Mouse (Mus musculus) left cerebral cortex, adult 8-10 months (tissue): Measurements from ENCODE around the gene Pigr. TPM values are rescaled to one million over a fixed set of nuclear protein-coding genes. Genes with fewer than 3 reads are reported as not detected.

Source experiments
- DNase-seq, 2 experiments: peaks; one replicate each; pipeline ENCODE4 v3.0.0; 2022; ENCODE audit warnings: low spot score in 2 of 2
- total RNA-seq, 4 experiments: library from RNA; stranded (reverse); gene quantifications; 2 replicates each; pipeline ENCODE4 v1.2.4; 2022

The Pigr gene
- total RNA-seq, 4 experiments from 2014 or later, result 0.09 TPM; not detected in 3

DNA sequence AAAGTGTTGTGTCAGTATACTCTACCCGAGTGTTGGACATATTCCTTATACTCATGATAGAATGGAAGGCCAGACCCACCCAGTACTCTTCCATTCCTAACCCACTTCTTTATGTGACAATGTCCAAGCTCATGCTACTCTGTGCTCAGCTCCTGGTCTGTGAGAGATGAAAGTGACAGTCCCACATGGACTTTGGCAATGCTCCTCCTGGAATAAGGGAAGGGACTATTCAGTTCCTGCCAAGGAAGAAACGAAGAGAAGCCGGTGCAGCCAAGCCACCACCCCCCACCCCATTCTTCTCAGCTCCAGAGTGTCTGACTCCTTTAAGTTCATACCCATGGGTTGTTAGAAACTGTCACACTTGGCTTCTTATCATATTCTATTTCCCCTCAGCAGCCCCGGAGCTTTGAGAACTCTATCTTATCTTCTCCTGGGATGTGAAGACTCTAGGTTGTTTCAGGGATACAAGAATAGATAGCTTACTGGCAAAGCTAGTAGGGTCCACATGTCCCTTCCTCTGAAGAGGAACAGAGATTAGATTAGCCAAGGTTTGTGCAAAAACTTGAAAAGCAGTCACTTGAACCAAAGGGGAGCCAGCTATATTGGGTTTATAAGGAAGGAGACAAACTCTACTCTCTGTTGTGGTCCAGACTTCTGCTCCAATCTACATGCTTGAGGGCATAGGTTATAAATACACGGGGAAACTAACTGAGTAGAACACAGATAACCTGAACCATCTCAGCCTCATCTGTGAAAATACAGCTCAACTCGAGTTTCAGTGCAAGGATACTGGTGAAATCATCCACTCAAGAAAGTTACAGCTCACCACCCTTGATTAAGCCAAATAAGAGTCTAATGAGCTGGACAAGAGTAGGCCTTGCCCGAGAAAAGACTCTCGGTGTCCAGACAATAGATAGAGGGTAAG is 3.7 kb downstream of the Pigr start:
- no peak for DNase-seq

DNA sequence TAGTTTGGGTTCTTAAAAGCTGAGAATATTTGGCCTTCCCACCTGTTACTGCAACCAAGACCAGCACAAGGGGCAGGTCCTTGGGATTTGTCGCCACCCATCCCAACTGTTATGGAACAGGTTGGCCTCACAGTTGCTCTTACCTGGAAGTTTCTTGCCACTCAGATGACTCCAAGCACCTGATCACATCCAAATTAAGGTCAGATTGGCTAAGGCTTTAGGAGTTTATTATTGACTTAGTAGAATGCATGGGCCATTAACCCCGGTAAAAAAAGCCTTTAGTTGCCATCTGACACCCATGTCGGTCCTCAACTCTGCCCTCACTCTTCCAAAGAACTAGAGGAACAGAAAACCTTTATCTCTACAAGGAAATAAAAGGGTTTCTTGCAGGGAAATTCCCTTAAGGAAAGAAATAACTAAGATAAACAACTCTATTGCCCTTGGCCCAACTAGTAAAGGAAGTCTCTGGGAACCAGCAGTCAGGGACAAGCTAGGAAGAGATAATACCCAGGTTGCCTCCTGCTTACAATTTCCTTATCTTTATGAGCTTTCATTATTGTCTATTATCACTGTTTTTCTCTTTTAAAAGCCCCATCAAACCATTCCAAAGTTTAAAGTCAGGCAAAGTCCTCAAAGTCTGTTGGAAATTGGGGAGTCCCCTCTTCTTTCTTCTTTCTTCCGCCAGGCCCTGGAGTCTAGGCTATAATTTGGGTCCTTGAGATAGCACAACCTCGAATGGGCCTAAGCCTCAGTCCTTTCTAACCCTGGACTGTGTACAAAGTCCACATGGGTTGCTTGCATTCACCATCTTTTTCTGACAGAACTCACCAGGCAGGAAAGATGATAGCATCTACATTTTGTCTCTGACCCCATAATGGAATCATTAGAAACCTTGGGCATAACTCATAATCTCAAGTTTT is 6.0 kb downstream of the Pigr start:
- no peak for DNase-seq

DNA sequence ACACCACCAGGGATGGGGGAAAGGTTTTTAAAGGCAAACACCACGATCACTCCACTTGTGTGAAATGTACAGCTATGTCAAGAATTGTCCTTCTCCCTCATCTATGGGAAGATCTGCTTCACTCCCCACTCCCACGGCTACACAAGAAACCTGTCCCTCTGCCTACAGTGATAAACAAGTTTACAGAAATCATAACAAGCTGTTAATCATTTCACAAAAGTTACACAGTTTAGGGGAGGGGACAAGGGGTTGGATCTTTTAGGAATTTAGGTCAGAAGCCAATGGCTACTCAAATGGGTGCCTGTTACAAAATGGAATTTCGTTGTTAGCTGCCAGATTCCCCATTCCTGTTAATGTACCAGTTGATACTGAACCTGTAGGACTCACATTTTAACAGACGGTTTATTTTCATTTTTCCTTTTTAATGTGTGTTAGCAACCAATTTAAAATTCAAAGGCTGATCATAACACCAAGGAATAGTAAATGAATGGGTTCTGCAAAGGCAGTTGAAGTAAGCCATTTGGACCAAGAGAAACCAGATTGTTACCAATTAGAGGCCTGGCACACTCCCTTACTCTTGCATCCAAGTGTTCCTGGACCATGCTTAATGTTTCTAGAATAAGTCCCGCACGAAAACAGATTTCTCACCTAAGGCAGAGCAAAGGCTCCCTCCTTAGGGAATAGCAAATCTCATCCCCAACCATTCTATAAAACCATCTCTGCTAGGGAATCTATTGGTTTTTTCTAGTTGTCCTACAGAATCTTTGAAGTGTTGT is 8.9 kb downstream of the Pigr start:
- DNase-seq, result no peak

DNA sequence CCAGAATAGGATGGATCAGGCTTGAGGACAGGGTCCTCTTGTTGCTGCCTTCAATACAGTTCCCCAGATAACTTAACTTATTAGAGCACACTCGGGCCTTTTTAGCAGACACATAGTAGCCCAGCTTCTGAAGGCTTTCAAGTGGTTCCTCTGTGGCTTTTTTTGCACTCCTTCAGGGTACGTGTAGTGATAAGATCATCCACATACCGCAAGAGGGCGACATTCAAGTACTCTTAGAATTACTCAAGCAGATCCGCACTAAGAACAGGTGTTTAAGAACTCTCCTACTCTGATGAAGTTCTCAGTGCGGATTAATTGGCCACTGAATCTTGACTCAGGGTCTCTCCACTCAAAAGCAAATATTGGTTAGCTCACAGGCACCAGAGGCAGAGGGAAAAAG is 11.8 kb downstream of the Pigr start:
- DNase-seq, result no peak

DNA sequence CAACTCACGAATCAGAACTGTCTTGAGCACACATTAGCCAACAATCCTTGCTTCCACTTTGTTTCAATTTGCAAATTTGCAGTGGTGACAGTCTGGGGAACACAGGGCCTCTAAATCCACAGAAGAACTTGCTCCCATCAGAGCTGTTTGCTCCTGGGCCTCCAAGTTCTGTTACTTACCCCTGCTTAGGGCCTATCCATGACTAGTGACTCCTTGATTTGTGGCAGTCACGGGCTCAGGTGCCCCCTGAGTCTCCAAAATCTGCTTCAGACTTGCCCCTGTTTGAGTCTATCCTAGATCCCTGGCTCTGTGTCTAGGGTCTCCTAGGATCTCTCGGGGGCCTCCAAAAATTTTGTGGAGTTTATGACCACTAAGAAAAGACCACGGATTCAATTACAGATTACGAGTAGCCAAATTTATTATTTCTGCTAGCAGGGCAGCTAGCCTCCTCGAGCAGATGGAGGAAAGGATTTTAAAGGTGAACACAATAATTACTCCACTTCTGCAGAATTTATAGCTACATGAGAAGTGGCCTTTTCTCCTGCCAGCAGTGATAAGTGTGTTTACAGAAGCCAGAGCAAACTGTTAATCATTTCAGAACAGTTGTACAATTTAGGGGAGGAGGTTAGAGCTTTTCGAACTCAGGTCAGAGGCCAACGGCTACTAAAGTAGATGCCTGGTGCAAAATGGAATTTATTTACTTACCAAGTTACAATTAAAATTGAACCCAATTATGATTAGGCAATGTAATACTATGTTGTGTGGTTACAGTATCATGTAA is 14.3 kb downstream of the Pigr start:
- DNase-seq, result no peak

DNA sequence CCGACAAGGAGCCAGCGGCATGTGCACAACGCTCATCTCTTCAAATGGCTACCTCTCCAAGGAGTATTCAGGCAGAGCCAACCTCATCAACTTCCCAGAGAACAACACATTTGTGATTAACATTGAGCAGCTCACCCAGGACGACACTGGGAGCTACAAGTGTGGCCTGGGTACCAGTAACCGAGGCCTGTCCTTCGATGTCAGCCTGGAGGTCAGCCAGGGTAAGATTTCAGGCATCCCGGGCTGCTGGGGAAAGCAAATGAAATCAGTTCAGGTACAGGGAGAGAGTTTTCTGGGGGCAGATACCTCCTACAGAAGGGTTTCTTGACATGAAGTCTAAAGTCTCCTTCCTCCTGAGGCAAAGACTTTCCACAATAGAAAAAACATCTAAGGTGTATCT is 15.1 kb downstream of the Pigr start:
- DNase-seq, result no peak

DNA sequence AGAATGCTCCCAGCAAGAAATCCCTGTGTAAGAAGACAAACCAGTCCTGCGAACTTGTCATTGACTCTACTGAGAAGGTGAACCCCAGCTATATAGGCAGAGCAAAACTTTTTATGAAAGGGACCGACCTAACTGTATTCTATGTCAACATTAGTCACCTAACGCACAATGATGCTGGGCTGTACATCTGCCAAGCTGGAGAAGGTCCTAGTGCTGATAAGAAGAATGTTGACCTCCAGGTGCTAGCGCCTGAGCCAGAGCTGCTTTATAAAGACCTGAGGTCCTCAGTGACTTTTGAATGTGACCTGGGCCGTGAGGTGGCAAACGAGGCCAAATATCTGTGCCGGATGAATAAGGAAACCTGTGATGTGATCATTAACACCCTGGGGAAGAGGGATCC is 18.0 kb downstream of the Pigr start:
- no peak for DNase-seq

DNA sequence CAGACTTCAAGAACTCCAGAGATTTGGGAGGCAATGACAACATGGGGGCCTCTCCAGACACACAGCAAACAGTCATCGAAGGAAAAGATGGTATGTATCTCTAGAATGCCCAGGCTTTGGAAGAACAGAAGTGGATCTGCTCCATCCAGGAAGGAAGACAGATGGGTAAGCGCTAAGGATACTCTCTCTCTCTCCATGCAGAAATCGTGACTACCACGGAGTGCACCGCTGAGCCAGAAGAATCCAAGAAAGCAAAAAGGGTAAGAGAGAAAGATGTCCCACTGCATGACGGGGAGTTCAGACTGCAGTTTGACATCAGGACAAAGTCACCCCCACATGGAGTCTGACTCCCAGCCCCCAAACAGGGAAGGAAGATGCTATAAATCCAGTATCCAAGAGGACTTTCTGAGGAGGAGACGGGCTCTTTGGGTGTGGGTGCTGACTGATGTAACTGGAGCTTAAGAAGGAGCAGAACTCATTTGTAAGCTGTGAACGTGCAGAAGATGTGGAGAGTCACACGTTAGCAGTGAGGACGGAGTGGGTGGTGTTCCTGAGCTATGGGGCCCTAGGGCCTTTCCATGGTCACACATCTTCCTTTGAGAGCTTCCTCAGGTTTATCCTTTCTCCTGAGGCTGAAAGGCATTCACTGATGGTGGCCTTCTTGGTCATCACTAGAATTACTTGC is 23.2 kb downstream of the Pigr start:
- DNase-seq, result peak in 1 of 2 experiments; percentile 18

DNA sequence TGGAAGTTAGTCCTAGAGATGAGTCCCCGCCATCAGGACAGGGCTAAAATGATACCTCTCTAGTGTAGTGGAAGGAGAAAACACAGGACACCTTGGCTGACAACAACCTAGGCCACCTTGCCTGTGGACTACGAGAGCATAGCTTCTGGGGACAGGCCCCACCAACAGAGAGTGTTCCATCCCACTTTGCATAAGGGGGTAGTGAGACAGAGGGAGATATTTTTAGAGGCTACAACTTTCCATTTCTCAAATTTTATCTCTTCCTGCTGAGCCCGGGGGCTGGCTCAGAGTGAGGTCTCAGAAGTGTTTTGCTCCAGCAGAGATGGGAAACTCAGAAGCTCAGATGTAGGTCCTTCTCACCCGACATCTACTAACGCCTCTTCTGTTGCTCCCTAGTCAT is 23.9 kb downstream of the Pigr start:
- no peak for DNase-seq

DNA sequence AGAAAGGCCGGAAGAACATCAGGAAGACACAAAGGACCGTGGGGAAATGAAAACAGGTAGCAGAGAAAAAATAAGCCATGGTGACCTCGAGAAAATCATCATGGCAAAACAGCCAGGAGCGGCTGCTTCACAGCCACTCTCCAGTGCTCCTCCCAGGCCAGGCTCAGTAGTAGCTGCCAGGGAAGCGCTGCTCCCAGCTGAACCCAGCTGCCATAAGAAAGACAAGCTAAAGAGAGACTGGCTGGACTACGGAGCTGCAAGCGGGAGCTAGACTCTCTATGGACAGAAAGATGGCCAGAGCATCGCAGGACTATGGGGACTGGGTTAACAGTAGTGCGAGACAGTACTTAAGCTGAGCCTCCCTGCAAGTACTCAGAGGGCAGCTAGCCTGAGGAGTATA is 28.3 kb downstream of the Pigr start:
- no peak for DNase-seq

DNA sequence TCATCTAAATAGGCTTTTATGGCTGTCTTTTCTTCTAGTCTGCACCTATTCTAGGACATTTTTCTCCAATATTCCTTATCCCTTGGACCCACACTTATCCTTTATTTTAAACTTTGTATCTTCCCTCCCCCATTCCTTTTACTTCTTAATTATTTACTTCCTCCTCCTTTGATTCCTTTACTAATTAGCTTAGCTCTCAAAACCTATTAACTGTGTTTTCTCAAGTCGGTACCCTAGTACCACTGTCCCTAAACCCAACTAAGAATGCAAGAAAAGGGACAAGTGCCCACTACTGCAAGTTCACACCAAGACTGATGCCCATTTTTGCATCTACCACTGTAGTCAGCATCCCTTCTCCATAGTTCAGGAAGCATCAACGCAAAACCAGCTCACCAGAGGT is 29.2 kb downstream of the Pigr start:
- DNase-seq, result no peak

DNA sequence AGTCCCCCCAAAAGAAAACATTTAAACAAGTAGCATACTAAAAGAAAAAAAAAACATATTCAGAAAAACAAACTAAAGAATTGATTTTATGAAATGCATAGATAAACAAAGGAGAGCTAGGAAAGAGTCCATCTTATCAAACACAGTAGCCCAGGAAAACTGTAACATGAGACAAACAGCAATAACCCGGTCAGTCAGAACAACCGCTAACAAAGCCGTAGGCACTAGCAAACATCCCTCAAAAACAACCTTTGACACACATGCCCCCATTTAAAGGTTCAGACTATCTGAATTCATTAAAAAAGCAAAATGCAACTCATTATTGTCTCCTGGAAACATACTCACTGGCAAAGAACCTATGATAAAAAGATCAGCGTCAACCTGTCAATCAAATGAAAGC is 31.0 kb downstream of the Pigr start:
- DNase-seq, result no peak

DNA sequence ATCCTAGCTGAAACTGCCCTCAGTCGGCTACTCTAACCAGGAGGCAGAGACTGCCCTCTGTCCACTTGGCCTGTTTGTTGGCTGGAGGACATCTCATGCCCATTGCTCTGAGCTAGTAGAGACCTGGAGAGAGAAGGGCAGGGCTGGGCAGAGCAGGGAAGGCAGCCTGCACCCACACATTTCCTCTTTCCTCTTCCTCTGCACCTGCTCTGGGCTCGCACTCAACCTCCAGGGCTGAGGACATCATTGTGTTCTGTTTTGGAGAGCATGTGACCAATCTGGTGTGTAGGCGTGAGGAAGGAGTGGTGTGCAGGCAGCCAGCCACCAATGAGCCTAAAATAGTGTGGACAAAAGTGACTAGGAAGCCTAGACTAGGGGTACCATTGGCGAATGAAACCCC is 37.8 kb downstream of the Pigr start:
- no peak for DNase-seq

DNA sequence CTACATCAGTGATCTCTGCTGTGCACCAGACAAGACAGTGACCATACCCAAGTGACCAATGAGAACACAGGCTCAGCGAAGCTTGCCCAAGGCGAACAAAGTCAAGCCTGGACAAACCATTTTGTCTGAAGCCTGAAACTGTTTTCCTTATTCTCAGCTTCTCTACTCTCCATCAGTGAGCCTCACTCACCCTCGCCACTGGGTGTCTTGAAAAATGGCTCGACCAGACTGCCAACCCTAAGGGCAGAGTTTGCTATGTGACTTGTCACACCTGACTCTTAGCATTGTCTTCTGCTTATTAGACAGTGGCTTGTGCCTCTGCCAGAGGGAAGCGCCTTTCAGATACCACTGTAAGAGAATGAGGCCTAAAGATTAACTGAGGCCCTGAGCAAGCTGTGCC is 38.3 kb downstream of the Pigr start:
- no peak for DNase-seq

DNA sequence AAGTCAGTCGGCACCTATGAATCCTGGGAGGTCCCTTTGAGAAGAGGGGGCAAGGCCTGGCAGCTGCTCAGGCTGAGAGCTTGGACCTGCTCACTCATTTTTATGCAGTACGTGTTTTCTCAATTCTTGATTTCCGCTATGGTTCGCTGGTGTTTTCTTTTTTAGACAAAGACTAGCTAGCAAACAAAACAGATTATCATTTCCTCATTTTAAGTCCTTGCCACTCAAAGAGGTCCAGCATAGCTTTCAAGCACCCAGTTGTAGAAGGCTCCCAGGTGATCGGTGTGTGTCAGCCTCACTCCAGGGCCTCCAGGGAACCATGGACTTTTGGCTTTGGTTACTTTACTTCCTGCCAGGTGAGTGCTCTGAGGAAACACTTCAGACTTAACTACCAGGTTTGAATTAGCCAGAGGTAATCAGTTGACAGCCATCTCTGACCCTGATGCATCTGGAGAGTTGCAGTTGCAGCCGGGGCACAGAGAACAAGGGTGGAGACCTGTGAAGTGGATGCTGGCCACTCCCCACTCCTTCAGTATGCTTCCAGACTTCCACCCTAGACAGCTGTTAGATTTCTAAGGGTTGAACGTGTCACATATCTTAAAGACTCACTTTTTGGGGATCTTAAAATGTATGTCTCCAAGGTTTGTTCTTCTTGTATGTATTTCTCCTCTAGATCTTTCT is 39.2 kb downstream of the Pigr start, which contains the start of gene Fcmr:
Gene Fcmr (plus strand): TSS at position 129 of the 681 bp plus-strand sequence.
- DNase-seq, result no peak

DNA sequence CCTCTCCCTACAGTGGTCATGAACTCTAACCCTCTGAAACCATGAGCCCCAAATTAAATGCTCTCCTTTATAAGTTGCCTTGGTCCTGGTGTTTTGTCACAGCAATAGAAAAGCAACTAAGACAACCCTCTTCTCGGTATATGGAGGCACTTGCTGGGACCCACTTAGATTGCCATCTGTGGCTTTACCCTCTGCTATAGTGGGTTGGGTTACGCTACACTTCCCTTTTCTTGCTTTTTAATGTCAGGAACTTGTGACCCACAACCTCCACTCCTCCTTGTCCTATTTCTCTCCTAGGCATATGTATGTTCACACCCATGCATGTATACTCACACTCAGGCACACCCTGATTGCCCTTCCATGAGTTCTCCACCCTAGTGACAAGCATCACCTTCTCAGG is 46.4 kb downstream of the Pigr start:
- no peak for DNase-seq

DNA sequence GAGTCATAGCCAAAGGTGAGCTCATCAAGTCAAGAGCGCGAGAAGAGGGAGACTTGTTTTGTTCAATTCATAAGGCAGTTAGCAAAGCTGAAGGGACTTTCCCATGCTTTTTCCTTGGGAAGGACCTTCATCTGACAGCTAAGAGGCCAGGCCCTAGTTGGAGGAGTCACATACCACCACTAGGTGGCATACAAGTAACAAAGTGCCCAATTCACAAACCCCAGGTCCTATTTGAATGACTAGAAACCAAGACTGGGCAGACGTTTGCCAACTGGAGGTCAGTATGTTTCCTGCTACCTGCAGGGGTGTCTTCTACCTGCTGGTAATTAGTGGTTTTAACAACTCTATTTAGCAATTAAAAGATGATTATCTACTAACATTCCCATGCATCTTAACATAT is 48.7 kb downstream of the Pigr start:
- peak in 1 of 2 experiments; percentile 15 for DNase-seq

DNA sequence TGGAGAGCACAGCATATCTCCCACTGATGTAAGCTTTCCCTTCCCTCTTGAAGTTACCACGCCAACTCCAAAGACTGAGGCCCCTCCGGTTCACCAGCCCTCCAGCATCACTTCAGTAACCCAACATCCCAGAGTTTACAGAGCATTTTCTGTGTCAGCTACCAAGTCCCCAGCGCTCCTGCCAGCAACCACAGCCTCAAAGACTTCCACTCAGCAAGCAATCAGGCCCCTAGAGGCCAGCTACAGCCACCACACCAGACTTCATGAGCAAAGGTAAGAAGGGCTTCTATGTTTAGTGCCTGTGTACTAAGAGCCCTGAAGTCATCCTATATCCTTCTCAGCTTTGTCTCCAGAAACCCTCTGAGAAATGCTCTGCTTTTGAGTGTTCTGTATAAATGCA is 49.4 kb downstream of the Pigr start:
- no peak for DNase-seq

DNA sequence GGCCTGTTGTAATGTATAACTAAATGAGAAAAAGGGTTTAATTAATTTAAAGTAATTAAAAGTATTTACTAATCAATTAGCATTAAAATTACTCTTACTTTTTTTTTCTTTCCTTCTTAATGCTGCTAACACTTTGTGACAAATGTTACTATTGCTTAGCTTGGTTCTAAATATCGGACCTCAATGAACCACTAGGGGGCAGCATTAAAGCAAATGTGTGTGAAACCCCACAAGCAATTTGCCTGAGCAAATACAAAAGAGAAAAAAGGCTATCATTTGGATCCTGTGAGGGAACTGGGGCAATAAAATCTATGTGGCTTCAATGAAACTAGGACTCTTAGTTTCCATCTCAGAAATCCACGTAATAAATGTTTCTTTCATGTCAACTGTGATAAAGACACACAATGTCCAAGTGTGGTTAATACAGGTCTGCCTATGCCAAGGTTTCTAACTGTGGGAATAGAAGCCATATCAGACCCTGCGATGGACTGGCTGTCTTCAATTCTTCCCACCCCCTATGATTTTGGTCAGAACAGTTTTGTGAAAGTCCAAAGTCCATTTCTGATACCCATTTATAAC is 50.5 kb downstream of the Pigr start:
- DNase-seq, result peak in 1 of 2 experiments; percentile 11
